Mouse (Mus musculus) megakaryocyte, embryonic 14.5 days (primary cell): ENCODE measurements at regions not wholly inside any gene's neighbourhood (a gene's known extent, or its start where the extent isn't known, plus 50 kb on each side); places are given as distances from the start of the nearest gene placed in this dataset.

Experiments used
- FLI1 ChIP-seq: IDR thresholded peaks from 2 replicates; pipeline ENCODE4 v1.6.1; 2012; ENCODE audit warnings: low read length, inconsistent platforms, mixed read lengths
- GATA1 ChIP-seq: IDR thresholded peaks from 3 replicates; pipeline ENCODE4 v1.6.1; 2012; ENCODE audit warnings: mixed read lengths, low read length, inconsistent platforms, borderline replicate concordance

GRCm38 (mm10) chr12:46568665-46569064, 250.1 kb downstream of the Nova1 start:
- no peak for TF ChIP-seq GATA1
- no peak for TF ChIP-seq FLI1
